Mouse (Mus musculus) liver, adult 2 months (tissue): ENCODE results near the gene Zfp830. TPM values are rescaled to one million over a fixed set of nuclear protein-coding genes. Genes with fewer than 3 reads are reported as not detected.

Experiments used
- DNase-seq: peaks from one replicate; pipeline ENCODE4 v3.0.0-alpha.2; 2011; ENCODE audit warnings: low read depth, low spot score; ENCODE audit errors: extremely low read depth
- H3K27ac ChIP-seq: fragments of 200-500 bp; replicated peaks from 2 replicates; pipeline ENCODE4 v1.5.1; 2012; ENCODE audit warnings: low read depth, mild to moderate bottlenecking, control low read depth, inconsistent platforms, low read length; ENCODE audit not compliant: insufficient read depth
- H3K27me3 ChIP-seq: fragments of 200-500 bp; 2 replicates; pipeline ENCODE4 v1.6.1; 2012; ENCODE audit warnings: mild to moderate bottlenecking, moderate library complexity, low read length, inconsistent platforms; ENCODE audit not compliant: control insufficient read depth, insufficient read depth
- H3K36me3 ChIP-seq: fragments of 200-500 bp; 2 replicates; pipeline ENCODE4 v1.6.1; 2012; ENCODE audit warnings: low read length, inconsistent platforms; ENCODE audit not compliant: control insufficient read depth, insufficient read depth
- H3K4me1 ChIP-seq: fragments of 200-500 bp; 2 replicates; pipeline ENCODE4 v1.6.1; 2011; ENCODE audit warnings: low read length; ENCODE audit not compliant: control insufficient read depth, insufficient read depth
- H3K4me3 ChIP-seq: fragments of 200-500 bp; 2 replicates; pipeline ENCODE4 v1.5.1; 2011; ENCODE audit warnings: low read depth, mild to moderate bottlenecking, control low read depth, low read length, moderate library complexity; ENCODE audit not compliant: insufficient read depth
- H3K79me2 ChIP-seq: fragments of 200-500 bp; 2 replicates; pipeline ENCODE4 v1.6.1; 2012; ENCODE audit warnings: inconsistent platforms, mild to moderate bottlenecking, low read length, moderate library complexity; ENCODE audit not compliant: control insufficient read depth, insufficient read depth
- H3K9ac ChIP-seq: fragments of 200-500 bp; 2 replicates; pipeline ENCODE4 v1.6.1; 2012; ENCODE audit warnings: low read depth, mild to moderate bottlenecking, control low read depth, inconsistent platforms, low read length
- CTCF ChIP-seq: fragments of 200-500 bp; IDR thresholded peaks from 2 replicates; pipeline ENCODE4 v1.5.1; 2011; ENCODE audit warnings: low read depth, low read length, control low read depth
- POLR2A ChIP-seq: fragments of 200-500 bp; IDR thresholded peaks from 2 replicates; pipeline ENCODE4 v1.6.1; 2011; ENCODE audit warnings: low read length, control low read depth; ENCODE audit not compliant: insufficient read depth; ENCODE audit errors: extremely low read depth
- WGBS: fragments of 180-500 bp; shearing (Covaris S2); methylation state at CpG from one replicate; pipeline ENCODE4 v1.1.7; 2018; 5-methylcytosine and 5-hydroxymethylcytosine counted together
- polyA plus RNA-seq: library from polyadenylated mRNA; depleted of rRNA; stranded (reverse); fragments of >200 nt; gene quantifications from 2 replicates; pipeline ENCODE4 v1.2.3, GENCODE M21; 2012; rRNA removed
- total RNA-seq: library from RNA; depleted of rRNA; stranded (reverse); fragments of >200 nt; gene quantifications from 2 replicates; pipeline ENCODE4 v1.2.3, GENCODE M21; 2014; rRNA removed

The Zfp830 gene
- total RNA-seq (7.8 and 9.1 TPM in 2 replicates), polyA plus RNA-seq (4.3 TPM in 2 replicates)

DNA sequence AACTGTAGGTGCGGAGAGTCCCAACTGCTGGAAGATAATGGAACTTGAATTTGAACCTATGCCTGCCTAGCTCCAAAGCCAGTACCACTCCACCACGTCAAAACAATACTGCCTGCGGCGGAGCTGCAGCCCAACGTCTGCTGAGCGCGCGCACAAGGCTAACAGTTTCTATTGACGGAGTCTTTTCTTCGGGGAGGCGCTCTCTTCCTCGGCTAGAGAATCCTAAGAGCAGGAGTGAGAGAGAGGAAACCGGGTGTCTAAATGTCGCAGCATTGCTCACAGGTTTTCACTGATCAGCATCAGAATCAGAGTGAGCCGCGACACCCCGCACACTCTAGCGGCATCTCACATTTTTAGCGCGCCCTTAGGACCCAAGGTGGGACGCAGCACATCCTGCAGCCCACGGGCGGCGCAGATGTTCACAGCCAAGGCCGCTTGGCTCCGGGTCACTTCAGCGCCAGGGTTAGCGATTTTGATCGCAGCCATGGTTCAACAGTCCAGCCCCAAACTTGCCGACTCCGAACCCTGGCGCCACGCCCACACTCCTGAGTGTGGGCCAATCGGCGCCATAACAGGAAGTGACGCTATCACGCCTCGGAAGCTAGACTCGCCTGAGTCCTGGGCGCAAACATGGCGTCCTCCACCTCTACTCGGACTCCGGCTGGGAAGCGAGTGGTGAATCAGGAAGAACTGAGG, at the start of gene Zfp830, which contains the start of gene Cct6b:
TSS of gene Zfp830 (plus strand) at position 604 of the 696 bp plus-strand sequence.
TSS of gene Cct6b (minus strand) at position 580 of the 696 bp plus-strand sequence.
- Histone ChIP-seq H3K27ac (peak within 1 kb of the TSS; percentile 77), H3K79me2 (peaks cover 10% of the 10 kb centered on the region; the same call in 1 of the 2 replicates), H3K36me3 (peaks cover 6% of the 10 kb centered on the region), H3K4me3 (peak within 1 kb of the TSS; percentile 84), H3K9ac (peak within 1 kb of the TSS; percentile 84), H3K27me3 (no peaks in the 10 kb centered on the region), H3K4me1 (peaks cover 7% of the 10 kb centered on the region)
- WGBS = under 1% methylated on average over 44 of the region's 44 CpGs
- TF ChIP-seq POLR2A (peak; percentile 91), CTCF (no peak)
- DNase-seq = peak; percentile 87

GRCm38 (mm10) chr11:82719294-82719693, 44.9 kb upstream of the Zfp830 start:
- Histone ChIP-seq H3K27me3 (no peaks in the 10 kb centered on the region), H3K9ac (no peak overlapping the region), H3K4me1 (no peaks in the 10 kb centered on the region), H3K36me3 (no peaks in the 10 kb centered on the region), H3K4me3 (no peak overlapping the region), H3K27ac (no peak overlapping the region), H3K79me2 (no peaks in the 10 kb centered on the region)
- 70% methylated on average over 12 of the region's 12 CpGs for WGBS
- TF ChIP-seq POLR2A = no peak
- TF ChIP-seq CTCF = no peak
- no peak for DNase-seq

DNA sequence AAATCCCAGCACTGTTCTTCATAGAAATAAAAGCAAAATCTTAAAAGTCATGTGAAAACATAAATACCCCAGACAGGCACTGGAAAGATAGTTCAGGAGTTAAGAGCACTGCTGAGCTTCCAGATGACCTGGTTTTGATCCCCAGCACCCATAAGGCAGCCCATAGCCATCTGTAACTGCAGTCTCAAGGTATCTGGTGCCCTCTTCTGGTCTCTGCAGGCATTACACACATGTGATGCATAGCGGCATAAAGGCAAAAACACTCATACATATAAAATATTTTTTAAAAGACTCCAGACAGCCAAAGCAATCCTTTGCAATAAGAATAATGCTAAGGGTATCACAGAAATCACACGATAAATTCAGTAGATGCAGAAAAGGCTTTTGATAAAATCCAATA, 37.3 kb upstream of the Zfp830 start:
- TF ChIP-seq CTCF (no peak), POLR2A (no peak)
- H3K27ac ChIP-seq = no peak overlapping the region
- H3K27me3 ChIP-seq = no peaks in the 10 kb centered on the region
- H3K9ac ChIP-seq = no peak overlapping the region
- no peak overlapping the region for H3K4me3 ChIP-seq
- H3K36me3 ChIP-seq = no peaks in the 10 kb centered on the region
- WGBS = 98% methylated on average over 2 of the region's 2 CpGs
- no peaks in the 10 kb centered on the region for H3K79me2 ChIP-seq
- H3K4me1 ChIP-seq = no peaks in the 10 kb centered on the region
- DNase-seq = no peak

DNA sequence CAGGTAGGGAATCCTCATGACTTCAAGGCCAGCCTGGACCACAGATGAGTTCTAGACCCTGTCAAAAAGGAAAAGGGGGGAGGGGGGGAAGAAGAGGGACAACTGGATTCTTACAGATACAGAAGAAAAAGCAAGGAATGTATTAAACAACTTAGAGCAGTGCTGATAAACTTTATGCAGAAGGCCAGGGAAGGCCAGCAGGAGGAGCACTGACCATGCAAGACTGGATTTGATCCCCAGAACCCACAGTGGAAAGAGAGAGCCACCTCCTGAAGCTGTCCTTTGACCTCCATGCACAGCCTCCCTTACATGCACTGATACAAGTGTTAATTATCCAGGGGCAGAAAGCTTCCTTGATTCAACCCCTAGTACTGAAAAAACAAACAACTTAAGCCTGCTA, 29.9 kb upstream of the Zfp830 start:
- TF ChIP-seq CTCF (peak; percentile 33; the same call in 1 of the 2 replicates), POLR2A (no peak)
- Histone ChIP-seq H3K4me3 (no peak overlapping the region), H3K36me3 (no peaks in the 10 kb centered on the region), H3K27ac (no peak overlapping the region), H3K79me2 (no peaks in the 10 kb centered on the region), H3K27me3 (no peaks in the 10 kb centered on the region), H3K9ac (no peak overlapping the region), H3K4me1 (no peaks in the 10 kb centered on the region)
- peak; percentile 20 for DNase-seq

GRCm38 (mm10) chr11:82739006-82739405, 25.1 kb upstream of the Zfp830 start:
- no peaks in the 10 kb centered on the region for H3K27me3 ChIP-seq
- no peaks in the 10 kb centered on the region for H3K4me1 ChIP-seq
- no peak for TF ChIP-seq POLR2A
- H3K79me2 ChIP-seq = no peaks in the 10 kb centered on the region
- no peak overlapping the region for H3K9ac ChIP-seq
- no peak overlapping the region for H3K27ac ChIP-seq
- H3K36me3 ChIP-seq = no peaks in the 10 kb centered on the region
- no peak for DNase-seq
- no peak overlapping the region for H3K4me3 ChIP-seq

DNA sequence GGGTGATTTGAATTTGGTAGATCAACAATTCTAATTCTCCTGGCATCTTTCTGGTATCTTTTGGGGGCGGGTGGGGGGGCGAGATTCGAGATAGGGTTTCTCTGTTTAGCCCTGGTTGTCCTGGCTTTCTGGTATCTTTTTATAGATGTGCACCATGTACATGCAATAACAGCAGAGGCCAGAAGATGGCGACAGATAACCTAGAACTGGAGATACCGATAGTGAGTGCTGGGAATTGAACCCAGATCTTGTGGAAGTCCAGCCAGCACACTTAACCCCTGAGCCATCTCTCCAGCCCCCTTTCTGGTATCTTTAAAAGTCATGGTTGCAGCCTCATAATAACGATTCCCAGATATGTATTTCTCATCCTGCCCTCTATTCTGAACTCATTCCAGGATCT, 18.0 kb upstream of the Zfp830 start:
- no peak overlapping the region for H3K27ac ChIP-seq
- no peaks in the 10 kb centered on the region for H3K4me1 ChIP-seq
- no peak overlapping the region for H3K9ac ChIP-seq
- H3K79me2 ChIP-seq = no peaks in the 10 kb centered on the region
- 36% methylated on average over 6 of the region's 6 CpGs for WGBS
- H3K27me3 ChIP-seq = no peaks in the 10 kb centered on the region
- TF ChIP-seq CTCF = peak; percentile 56
- TF ChIP-seq POLR2A = no peak
- peak; percentile 16 for DNase-seq
- H3K36me3 ChIP-seq = no peaks in the 10 kb centered on the region
- no peak overlapping the region for H3K4me3 ChIP-seq
